Mouse (Mus musculus) heart, embryonic 16.5 days (tissue): ENCODE data around the gene Iqub. TPM values are rescaled to one million over a fixed set of nuclear protein-coding genes. Genes with fewer than 3 reads are reported as not detected.

Experiments
- ATAC-seq: fragments of 200-750 bp; cut with Nextera tagmentation; replicated peaks from 2 replicates; pipeline ENCODE4 v1.8.0; 2017; ENCODE audit warnings: moderate number of reproducible peaks; ENCODE audit not compliant: insufficient read depth, low FRiP score; ENCODE audit errors: extremely low read depth
- H3K27ac ChIP-seq: fragments of 300-500 bp; sonication (generic); 2 replicates; pipeline ENCODE4 v1.5.1; 2014; ENCODE audit warnings: mild to moderate bottlenecking, low read length, control low read depth, moderate library complexity
- H3K27me3 ChIP-seq: fragments of 300-500 bp; sonication (generic); 2 replicates; pipeline ENCODE4 v1.6.1; 2014; ENCODE audit warnings: low read length, mixed read lengths; ENCODE audit not compliant: control insufficient read depth, insufficient read depth
- H3K36me3 ChIP-seq: fragments of 300-500 bp; sonication (generic); 2 replicates; pipeline ENCODE4 v1.6.1; 2014; ENCODE audit not compliant: control insufficient read depth, insufficient read depth
- H3K4me1 ChIP-seq: fragments of 300-500 bp; sonication (generic); 2 replicates; pipeline ENCODE4 v1.6.1; 2014; ENCODE audit warnings: low read length, mixed read lengths; ENCODE audit not compliant: control insufficient read depth, insufficient read depth
- H3K4me2 ChIP-seq: fragments of 300-500 bp; sonication (generic); 2 replicates; pipeline ENCODE4 v1.6.1; 2014; ENCODE audit warnings: low read depth, mild to moderate bottlenecking, control low read depth, low read length
- H3K4me3 ChIP-seq: fragments of 300-500 bp; sonication (generic); 2 replicates; pipeline ENCODE4 v1.5.1; 2014; ENCODE audit warnings: mild to moderate bottlenecking, control low read depth, low read length
- H3K9ac ChIP-seq: fragments of 300-500 bp; sonication (generic); 2 replicates; pipeline ENCODE4 v1.6.1; 2014; ENCODE audit warnings: low read length, control low read depth
- H3K9me3 ChIP-seq: fragments of 300-500 bp; sonication (generic); replicated peaks from 2 replicates; pipeline ENCODE4 v1.6.1; 2016; ENCODE audit warnings: low read length; ENCODE audit not compliant: control insufficient read depth
- WGBS: fragments of 180-500 bp; shearing (Covaris S2); extraction: QIAGEN DNeasy Blood & Tissue Kit; methylation state at CpG from one replicate; pipeline ENCODE4 v1.1.7; 2014; 5-methylcytosine and 5-hydroxymethylcytosine counted together
- polyA plus RNA-seq: library from polyadenylated mRNA; unstranded; fragments of >200 nt; fragmentation: Nextera tagmentation; extraction: Ambion mirVana; gene quantifications from 2 replicates; pipeline ENCODE4 v1.2.1, GENCODE M21; 2015

The Iqub gene
- polyA plus RNA-seq, 1 experiment from 2014 or later, result 0.30 TPM

GRCm38 (mm10) chr6:24416056-24416455 lies 98.8 kb downstream of the Iqub start:
- Histone ChIP-seq H3K27ac (no peak overlapping the region), H3K4me2 (no peak overlapping the region), H3K4me1 (no peaks in the 10 kb centered on the region), H3K9ac (no peak overlapping the region), H3K9me3 (no peaks in the 10 kb centered on the region), H3K27me3 (no peaks in the 10 kb centered on the region), H3K36me3 (no peaks in the 10 kb centered on the region), H3K4me3 (no peak overlapping the region)
- WGBS, result 80% methylated on average over 11 of the region's 11 CpGs
- no peak for ATAC-seq

DNA sequence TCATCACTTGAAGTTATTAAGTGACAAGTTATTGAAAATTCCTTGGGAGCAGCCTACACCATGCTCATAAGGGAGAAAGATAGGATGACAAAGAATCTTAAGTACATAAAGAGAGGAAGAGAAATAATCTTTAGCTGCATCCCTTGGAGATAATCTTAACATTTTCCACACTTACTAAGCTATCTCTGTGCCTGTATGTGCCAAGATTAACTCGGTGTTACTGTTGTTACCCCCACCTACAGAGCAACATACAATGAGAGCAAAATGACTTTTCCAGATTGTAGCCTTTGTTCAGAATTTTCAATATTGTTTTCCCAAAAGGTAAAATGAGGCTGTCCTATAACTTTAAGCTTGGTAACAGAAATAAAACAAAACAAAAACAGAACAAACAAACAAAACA lies 99.4 kb downstream of the Iqub start:
- no peaks in the 10 kb centered on the region for H3K36me3 ChIP-seq
- no peaks in the 10 kb centered on the region for H3K9me3 ChIP-seq
- H3K27ac ChIP-seq, result no peak overlapping the region
- no peaks in the 10 kb centered on the region for H3K27me3 ChIP-seq
- no peak overlapping the region for H3K4me2 ChIP-seq
- WGBS, result 49% methylated on average over 1 of the region's 1 CpGs
- no peak for ATAC-seq
- H3K9ac ChIP-seq, result no peak overlapping the region
- no peaks in the 10 kb centered on the region for H3K4me1 ChIP-seq
- H3K4me3 ChIP-seq, result no peak overlapping the region

- H3K27ac ChIP-seq, result no peak overlapping the region
- 69% methylated on average over 11 of the region's 11 CpGs for WGBS
- no peak; the same call in 1 of the 2 replicates for ATAC-seq
- no peaks in the 10 kb centered on the region for H3K36me3 ChIP-seq
- H3K4me2 ChIP-seq, result no peak overlapping the region
- H3K4me3 ChIP-seq, result no peak overlapping the region
- H3K9ac ChIP-seq, result no peak overlapping the region
- no peaks in the 10 kb centered on the region for H3K27me3 ChIP-seq
- no peaks in the 10 kb centered on the region for H3K4me1 ChIP-seq
- no peaks in the 10 kb centered on the region for H3K9me3 ChIP-seq
These were observed 106.1 kb downstream of the Iqub start for GRCm38 (mm10) chr6:24408573-24409427.

DNA sequence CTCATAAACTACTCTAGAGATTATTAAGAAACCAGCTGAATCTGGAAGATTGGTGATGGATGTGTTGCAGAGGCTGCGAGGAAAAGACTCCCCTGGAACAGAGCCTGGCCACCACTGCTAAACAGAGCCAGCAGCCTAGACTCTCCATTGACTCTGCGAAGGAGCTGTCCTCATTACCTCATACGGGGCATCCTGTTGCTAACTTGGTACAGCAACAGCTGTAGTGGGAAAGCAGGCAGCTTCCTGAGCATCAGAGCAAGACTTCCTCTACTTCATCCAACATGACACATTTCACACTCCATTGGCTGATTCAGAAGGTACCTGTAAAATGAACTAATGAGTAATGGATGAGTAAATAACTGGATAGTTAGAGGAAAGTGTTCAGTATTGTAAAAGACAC lies 107.1 kb downstream of the Iqub start:
- no peak overlapping the region for H3K9ac ChIP-seq
- H3K36me3 ChIP-seq, result no peaks in the 10 kb centered on the region
- WGBS, result 44% methylated on average over 3 of the region's 3 CpGs
- H3K4me1 ChIP-seq, result no peaks in the 10 kb centered on the region
- no peaks in the 10 kb centered on the region for H3K9me3 ChIP-seq
- H3K27me3 ChIP-seq, result no peaks in the 10 kb centered on the region
- no peak overlapping the region for H3K4me3 ChIP-seq
- no peak overlapping the region for H3K4me2 ChIP-seq
- ATAC-seq, result no peak
- H3K27ac ChIP-seq, result no peak overlapping the region

DNA sequence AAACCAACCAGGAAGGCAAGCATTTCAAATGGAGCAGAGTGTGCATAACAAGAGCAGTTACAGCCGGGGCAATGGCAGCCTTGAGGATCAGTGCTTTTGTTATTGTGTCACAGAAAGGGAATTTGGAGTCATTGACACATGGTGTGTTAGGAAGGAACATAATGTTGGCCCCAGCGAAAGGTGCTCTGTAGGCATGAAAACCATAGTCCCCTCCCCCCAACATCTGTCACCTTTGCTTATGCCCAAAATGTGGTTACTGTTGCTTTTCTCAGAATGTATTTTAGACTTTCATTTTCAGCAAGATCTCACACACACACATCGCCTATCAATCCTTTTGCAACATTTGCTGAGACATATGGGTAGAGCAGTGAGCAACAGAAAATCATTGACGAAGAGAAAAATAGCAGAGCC lies 117.6 kb downstream of the Iqub start:
- Histone ChIP-seq H3K4me1 (no peaks in the 10 kb centered on the region), H3K9me3 (no peaks in the 10 kb centered on the region), H3K4me3 (no peak overlapping the region), H3K27me3 (no peaks in the 10 kb centered on the region), H3K9ac (no peak overlapping the region), H3K4me2 (no peak overlapping the region), H3K27ac (no peak overlapping the region), H3K36me3 (no peaks in the 10 kb centered on the region)
- WGBS, result 79% methylated on average over 4 of the region's 4 CpGs
- ATAC-seq, result no peak

Other genes starting within 250 kb of the Iqub start
- gene Ndufa5, start 12.9 kb upstream of the Iqub start, polyA plus RNA-seq, result 759 and 771 TPM in 2 replicates
- gene Asb15, start 13.1 kb upstream of the Iqub start, polyA plus RNA-seq, result 0.69 and 0.93 TPM in 2 replicates
- 49.6 and 52.6 TPM in 2 replicates for gene Lmod2, start 82.7 kb upstream of the Iqub start, polyA plus RNA-seq
- gene Wasl, start 149.9 kb upstream of the Iqub start, polyA plus RNA-seq, result 42.9 and 52.0 TPM in 2 replicates
- not detected in 2 replicates for gene Hyal6, start 218.2 kb upstream of the Iqub start, polyA plus RNA-seq
- gene Hyal4, start 233.3 kb upstream of the Iqub start, polyA plus RNA-seq, result not detected in 2 replicates